Mouse (Mus musculus) cerebellum, adult 2 months (tissue): ENCODE measurements around the gene Baat.

Source experiments
- CTCF ChIP-seq: fragments of 200-500 bp; IDR thresholded peaks from 2 replicates; pipeline ENCODE4 v1.5.1; 2011; ENCODE audit warnings: low read depth, mild to moderate bottlenecking, control low read depth, low read length, moderate library complexity, borderline replicate concordance; ENCODE audit not compliant: insufficient read depth
- POLR2A ChIP-seq: fragments of 200-500 bp; IDR thresholded peaks from 2 replicates; pipeline ENCODE4 v1.6.1; 2011; ENCODE audit warnings: low read length, control low read depth, borderline replicate concordance; ENCODE audit not compliant: insufficient read depth

GRCm38 (mm10) chr4:49480896-49481295 is 25.5 kb downstream of the Baat start:
- TF ChIP-seq CTCF (no peak), POLR2A (no peak)
